Mouse (Mus musculus): ENCODE results near the gene Olfr862.

Olfr862 gene

DNA sequence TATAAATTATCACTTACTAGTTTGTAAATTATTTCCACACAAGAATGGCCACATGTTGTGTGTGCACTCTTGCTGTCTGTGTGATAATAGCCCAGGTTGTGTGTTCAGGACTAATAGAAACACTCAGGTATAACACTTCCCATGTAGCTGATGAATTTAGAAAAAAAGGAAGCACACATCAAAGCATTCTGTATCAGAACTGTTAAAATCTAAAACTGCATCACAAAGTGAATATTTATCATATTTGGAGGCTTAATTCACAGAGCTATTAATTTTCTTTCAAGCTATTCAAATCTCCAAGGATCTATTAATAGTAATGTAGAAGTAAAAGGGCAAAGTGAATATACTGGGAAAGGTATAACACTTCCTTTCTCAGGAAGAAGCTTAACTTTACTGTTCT is at the start of gene Olfr862:
TSS of gene Olfr862 (minus strand) at position 101 of the 400 bp plus-strand sequence.
- no peak for DNase-seq

- no peak for DNase-seq
These were observed 28.8 kb upstream of the Olfr862 start, which contains the start of gene Olfr77 for GRCm38 (mm10) chr9:19916565-19916964. Gene Olfr77 (plus strand): TSS chr9:19916865.

DNA sequence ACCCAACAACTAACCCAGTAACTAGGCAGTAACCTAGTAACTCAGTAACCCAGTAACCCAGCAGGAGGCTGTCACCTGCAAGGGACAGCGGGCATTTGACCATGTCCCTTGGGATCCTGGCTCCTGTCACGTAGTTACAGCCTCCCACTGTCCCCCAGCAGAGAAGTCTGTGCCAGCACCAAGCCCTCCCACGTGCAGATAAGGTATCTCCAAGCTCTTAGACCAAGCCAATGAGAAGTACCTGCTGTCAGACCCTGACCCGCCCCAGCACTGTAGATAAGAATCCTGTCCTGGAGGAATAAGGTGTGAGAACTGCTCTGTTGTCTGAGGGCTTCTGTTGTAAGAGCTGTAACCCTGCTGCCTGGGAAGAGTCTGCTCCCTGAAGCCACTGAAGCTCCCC is 23.4 kb upstream of the Olfr862 start:
- DNase-seq: no peak

DNA sequence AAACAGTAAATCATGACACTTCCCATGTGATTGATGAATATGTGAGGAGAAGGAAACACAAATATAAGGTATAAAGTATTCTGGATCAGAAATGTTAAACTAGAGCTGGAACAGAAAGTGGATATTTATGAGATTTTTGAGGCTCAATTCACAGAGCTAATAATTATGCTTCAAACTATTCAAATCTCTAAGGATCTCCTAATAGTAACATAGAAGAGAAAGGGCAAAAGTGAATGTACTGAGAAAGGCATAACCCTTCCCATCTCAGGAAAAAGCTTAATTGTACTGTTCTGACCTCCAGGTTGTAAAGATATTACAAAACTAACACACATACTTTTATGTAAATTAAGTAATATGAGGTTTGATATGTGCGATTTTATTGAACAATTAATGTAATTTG is 38.2 kb downstream of the Olfr862 start, which contains the start of gene Olfr860:
TSS of gene Olfr860 (minus strand) at position 101 of the 400 bp plus-strand sequence.
- no peak for DNase-seq

All from lung, postnatal 14 days (tissue).